Mouse (Mus musculus): ENCODE data around the gene Atf1. TPM values are rescaled to one million over a fixed set of nuclear protein-coding genes. Genes with fewer than 3 reads are reported as not detected.
A peak's percentile ranks its signal among the peaks of the same experiment; 100 is the strongest.

The Atf1 gene
- polyA plus RNA-seq, 1 experiment = 277 TPM

- Histone ChIP-seq H3K27me3 (ENCODE audit: control insufficient read depth, insufficient read depth, low read length) (no peaks in the 10 kb centered on the region), H3K36me3 (ENCODE audit: control insufficient read depth, insufficient read depth, low read length) (no peaks in the 10 kb centered on the region), H3K4me1 (ENCODE audit: control insufficient read depth, insufficient read depth, low read length) (peaks cover 2% of the 10 kb centered on the region; the same call in 1 of the 2 replicates), H3K4me3 (ENCODE audit: control insufficient read depth, low read depth, low read length) (no peak overlapping the region), H3K27ac (ENCODE audit: control insufficient read depth, insufficient read depth, low read depth, low read length) (no peak overlapping the region)
- TF ChIP-seq CTCF (IDR thresholded peaks at IDR 0.05; ENCODE audit: control insufficient read depth, insufficient read depth, insufficient replicate concordance, low read depth, low read length) (no peak), POLR2A (IDR thresholded peaks at IDR 0.05; ENCODE audit: control insufficient read depth, low read depth, low read length) (no peak)
Observed at GRCm38 (mm10) chr15:100276403-100276802, 48.8 kb downstream of the Atf1 start.

DNA sequence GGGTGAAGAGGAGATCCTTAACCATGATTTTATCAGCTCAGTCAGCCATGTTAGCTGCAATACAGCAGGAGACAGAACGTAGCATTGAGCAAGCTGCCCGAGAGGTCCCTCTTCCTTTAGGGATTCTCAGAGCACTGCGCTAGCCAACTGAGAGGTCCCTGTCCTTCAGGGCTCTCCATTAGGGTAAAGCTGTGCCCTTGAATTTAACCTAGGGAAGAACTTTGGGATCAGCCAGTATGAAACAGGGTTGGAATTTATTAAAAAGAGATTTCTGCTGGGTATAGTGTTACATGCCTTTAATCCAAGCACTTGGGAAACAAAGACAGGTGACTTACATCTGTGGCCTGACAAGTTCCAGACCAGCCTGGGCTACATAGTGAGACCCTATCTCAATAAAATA lies 50.0 kb downstream of the Atf1 start:
- H3K4me3 ChIP-seq (ENCODE audit: control insufficient read depth, low read depth, low read length) = no peak overlapping the region
- peaks cover 2% of the 10 kb centered on the region; the same call in 1 of the 2 replicates for H3K4me1 ChIP-seq (ENCODE audit: control insufficient read depth, insufficient read depth, low read length)
- no peaks in the 10 kb centered on the region for H3K27me3 ChIP-seq (ENCODE audit: control insufficient read depth, insufficient read depth, low read length)
- no peak for TF ChIP-seq CTCF (IDR thresholded peaks at IDR 0.05; ENCODE audit: control insufficient read depth, insufficient read depth, insufficient replicate concordance, low read depth, low read length)
- no peak for TF ChIP-seq POLR2A (IDR thresholded peaks at IDR 0.05; ENCODE audit: control insufficient read depth, low read depth, low read length)
- H3K27ac ChIP-seq (ENCODE audit: control insufficient read depth, insufficient read depth, low read depth, low read length) = no peak overlapping the region
- H3K36me3 ChIP-seq (ENCODE audit: control insufficient read depth, insufficient read depth, low read length) = no peaks in the 10 kb centered on the region

DNA sequence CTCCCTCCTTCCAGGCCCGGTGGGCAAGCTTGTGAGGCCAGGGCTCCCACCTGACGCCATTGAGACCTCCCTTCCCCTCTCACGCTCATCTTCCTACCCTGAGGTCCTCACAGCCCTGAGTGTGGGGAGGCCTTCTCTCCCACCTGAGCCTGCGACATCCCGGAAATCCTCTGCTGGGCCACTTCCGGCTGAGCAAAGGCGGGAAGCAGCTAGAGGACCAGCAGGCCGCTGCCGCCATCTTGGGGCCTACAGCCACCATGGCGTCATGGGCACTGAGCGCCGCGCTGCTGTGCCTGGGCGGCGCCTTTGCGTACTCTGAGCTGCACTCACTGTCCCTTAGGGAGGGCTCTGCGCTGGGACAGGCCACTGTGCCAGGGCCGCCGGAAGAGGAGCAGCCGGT lies 53.0 kb downstream of the Atf1 start, which contains the start of gene Tmprss12:
Gene Tmprss12 (plus strand): TSS at position 212 of the 400 bp plus-strand sequence.
- Histone ChIP-seq H3K27ac (ENCODE audit: control insufficient read depth, insufficient read depth, low read depth, low read length) (peak within 1 kb of the TSS; percentile 82), H3K4me3 (ENCODE audit: control insufficient read depth, low read depth, low read length) (peak within 1 kb of the TSS; percentile 96), H3K36me3 (ENCODE audit: control insufficient read depth, insufficient read depth, low read length) (no peaks in the 10 kb centered on the region), H3K4me1 (ENCODE audit: control insufficient read depth, insufficient read depth, low read length) (peaks cover 2% of the 10 kb centered on the region; the same call in 1 of the 2 replicates), H3K27me3 (ENCODE audit: control insufficient read depth, insufficient read depth, low read length) (no peaks in the 10 kb centered on the region)
- TF ChIP-seq CTCF (IDR thresholded peaks at IDR 0.05; ENCODE audit: control insufficient read depth, insufficient read depth, insufficient replicate concordance, low read depth, low read length) (no peak), POLR2A (IDR thresholded peaks at IDR 0.05; ENCODE audit: control insufficient read depth, low read depth, low read length) (peak; percentile 83)

GRCm38 (mm10) chr15:100288980-100289379 lies 61.4 kb downstream of the Atf1 start:
- TF ChIP-seq POLR2A (IDR thresholded peaks at IDR 0.05; ENCODE audit: control insufficient read depth, low read depth, low read length) (no peak), CTCF (IDR thresholded peaks at IDR 0.05; ENCODE audit: control insufficient read depth, insufficient read depth, insufficient replicate concordance, low read depth, low read length) (no peak)
- H3K4me3 ChIP-seq (ENCODE audit: control insufficient read depth, low read depth, low read length) = no peak overlapping the region
- no peaks in the 10 kb centered on the region for H3K36me3 ChIP-seq (ENCODE audit: control insufficient read depth, insufficient read depth, low read length)
- H3K27me3 ChIP-seq (ENCODE audit: control insufficient read depth, insufficient read depth, low read length) = no peaks in the 10 kb centered on the region
- H3K4me1 ChIP-seq (ENCODE audit: control insufficient read depth, insufficient read depth, low read length) = no peaks in the 10 kb centered on the region
- no peak overlapping the region for H3K27ac ChIP-seq (ENCODE audit: control insufficient read depth, insufficient read depth, low read depth, low read length)

GRCm38 (mm10) chr15:100290858-100291257 lies 63.2 kb downstream of the Atf1 start:
- H3K4me3 ChIP-seq (ENCODE audit: control insufficient read depth, low read depth, low read length) = no peak overlapping the region
- TF ChIP-seq CTCF (IDR thresholded peaks at IDR 0.05; ENCODE audit: control insufficient read depth, insufficient read depth, insufficient replicate concordance, low read depth, low read length) (no peak), POLR2A (IDR thresholded peaks at IDR 0.05; ENCODE audit: control insufficient read depth, low read depth, low read length) (no peak)
- no peak overlapping the region for H3K27ac ChIP-seq (ENCODE audit: control insufficient read depth, insufficient read depth, low read depth, low read length)
- no peaks in the 10 kb centered on the region for H3K36me3 ChIP-seq (ENCODE audit: control insufficient read depth, insufficient read depth, low read length)
- H3K27me3 ChIP-seq (ENCODE audit: control insufficient read depth, insufficient read depth, low read length) = no peaks in the 10 kb centered on the region
- no peaks in the 10 kb centered on the region for H3K4me1 ChIP-seq (ENCODE audit: control insufficient read depth, insufficient read depth, low read length)

GRCm38 (mm10) chr15:100292326-100292725 lies 64.7 kb downstream of the Atf1 start:
- TF ChIP-seq CTCF (IDR thresholded peaks at IDR 0.05; ENCODE audit: control insufficient read depth, insufficient read depth, insufficient replicate concordance, low read depth, low read length) (no peak), POLR2A (IDR thresholded peaks at IDR 0.05; ENCODE audit: control insufficient read depth, low read depth, low read length) (no peak)
- Histone ChIP-seq H3K4me3 (ENCODE audit: control insufficient read depth, low read depth, low read length) (peak overlapping the region; percentile 66), H3K36me3 (ENCODE audit: control insufficient read depth, insufficient read depth, low read length) (no peaks in the 10 kb centered on the region), H3K27ac (ENCODE audit: control insufficient read depth, insufficient read depth, low read depth, low read length) (no peak overlapping the region), H3K4me1 (ENCODE audit: control insufficient read depth, insufficient read depth, low read length) (no peaks in the 10 kb centered on the region), H3K27me3 (ENCODE audit: control insufficient read depth, insufficient read depth, low read length) (no peaks in the 10 kb centered on the region)

DNA sequence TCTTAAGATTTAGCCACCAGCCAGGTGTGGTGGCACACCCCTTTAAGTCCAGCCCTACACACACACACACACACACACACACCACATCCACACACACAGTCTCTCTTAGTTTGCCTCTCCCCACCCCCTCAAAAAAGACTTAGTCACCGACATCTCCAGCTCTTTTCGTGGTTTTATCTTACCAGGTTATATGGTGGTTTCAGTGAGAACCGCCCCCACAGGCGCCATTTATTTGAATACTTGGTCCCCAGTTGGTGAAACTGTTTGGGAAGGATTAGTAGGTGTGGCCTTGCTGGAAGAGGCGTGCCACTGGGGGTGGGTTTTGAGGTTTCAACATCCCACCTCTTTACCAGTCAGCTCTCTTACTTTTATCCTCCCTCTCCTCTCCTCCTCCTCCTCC lies 70.2 kb downstream of the Atf1 start:
- Histone ChIP-seq H3K27me3 (ENCODE audit: control insufficient read depth, insufficient read depth, low read length) (no peaks in the 10 kb centered on the region), H3K36me3 (ENCODE audit: control insufficient read depth, insufficient read depth, low read length) (no peaks in the 10 kb centered on the region), H3K4me1 (ENCODE audit: control insufficient read depth, insufficient read depth, low read length) (peaks cover 6% of the 10 kb centered on the region), H3K27ac (ENCODE audit: control insufficient read depth, insufficient read depth, low read depth, low read length) (no peak overlapping the region), H3K4me3 (ENCODE audit: control insufficient read depth, low read depth, low read length) (no peak overlapping the region)
- TF ChIP-seq CTCF (IDR thresholded peaks at IDR 0.05; ENCODE audit: control insufficient read depth, insufficient read depth, insufficient replicate concordance, low read depth, low read length) = no peak
- no peak for TF ChIP-seq POLR2A (IDR thresholded peaks at IDR 0.05; ENCODE audit: control insufficient read depth, low read depth, low read length)

DNA sequence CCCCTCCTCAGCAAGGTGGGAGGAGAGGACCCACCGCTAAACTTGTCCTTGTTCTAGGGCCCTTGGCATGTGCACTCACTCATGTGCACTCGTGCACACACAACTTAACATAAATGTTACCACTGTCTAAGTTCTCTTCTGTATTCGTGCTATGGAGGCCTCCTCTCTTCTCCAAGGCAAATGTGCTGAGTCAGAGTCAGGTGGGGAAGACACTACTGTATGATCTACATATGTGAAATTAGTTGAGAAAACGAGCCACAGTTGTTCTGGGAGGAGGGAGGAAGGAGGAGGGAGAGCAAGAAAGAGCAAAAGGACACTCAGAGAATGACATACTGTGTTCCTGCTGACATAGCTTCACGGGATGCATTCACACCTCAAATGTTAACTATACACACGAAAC lies 72.9 kb downstream of the Atf1 start:
- H3K36me3 ChIP-seq (ENCODE audit: control insufficient read depth, insufficient read depth, low read length) = no peaks in the 10 kb centered on the region
- H3K4me3 ChIP-seq (ENCODE audit: control insufficient read depth, low read depth, low read length) = no peak overlapping the region
- H3K4me1 ChIP-seq (ENCODE audit: control insufficient read depth, insufficient read depth, low read length) = peaks cover 15% of the 10 kb centered on the region
- H3K27ac ChIP-seq (ENCODE audit: control insufficient read depth, insufficient read depth, low read depth, low read length) = no peak overlapping the region
- H3K27me3 ChIP-seq (ENCODE audit: control insufficient read depth, insufficient read depth, low read length) = no peaks in the 10 kb centered on the region
- TF ChIP-seq POLR2A (IDR thresholded peaks at IDR 0.05; ENCODE audit: control insufficient read depth, low read depth, low read length) = no peak
- no peak for TF ChIP-seq CTCF (IDR thresholded peaks at IDR 0.05; ENCODE audit: control insufficient read depth, insufficient read depth, insufficient replicate concordance, low read depth, low read length)
